Mouse (Mus musculus) midbrain, postnatal 0 days (tissue): ENCODE data around the gene Erbb4. TPM values are rescaled to one million over a fixed set of nuclear protein-coding genes. Genes with fewer than 3 reads are reported as not detected.

Experiments
- ATAC-seq: fragments of 200-750 bp; cut with Nextera tagmentation; 2 replicates; pipeline ENCODE4 v1.8.0; 2017; ENCODE audit warnings: moderate number of reproducible peaks, mild to moderate bottlenecking, moderate TSS enrichment, moderate library complexity; ENCODE audit not compliant: low FRiP score
- DNase-seq: peaks from one replicate; pipeline ENCODE4 v3.0.0-alpha.2; 2015; ENCODE audit warnings: low spot score
- H3K27ac ChIP-seq: fragments of 300-500 bp; sonication (generic); 2 replicates; pipeline ENCODE4 v1.5.1; 2014; ENCODE audit warnings: low read depth, mild to moderate bottlenecking, low read length, mixed read lengths
- H3K27me3 ChIP-seq: fragments of 300-500 bp; sonication (generic); 2 replicates; pipeline ENCODE4 v1.6.1; 2014; ENCODE audit warnings: low read length, control low read depth, mixed read lengths; ENCODE audit not compliant: insufficient read depth
- H3K36me3 ChIP-seq: fragments of 300-500 bp; sonication (generic); 2 replicates; pipeline ENCODE4 v1.6.1; 2014; ENCODE audit warnings: low read length, control low read depth, mixed read lengths; ENCODE audit not compliant: insufficient read depth
- H3K4me1 ChIP-seq: fragments of 300-500 bp; sonication (generic); 2 replicates; pipeline ENCODE4 v1.6.1; 2014; ENCODE audit warnings: mild to moderate bottlenecking, control low read depth, antibody characterized with exemption, low read length, mixed read lengths; ENCODE audit not compliant: insufficient read depth
- H3K4me2 ChIP-seq: fragments of 300-500 bp; sonication (generic); 2 replicates; pipeline ENCODE4 v1.6.1; 2014; ENCODE audit warnings: low read depth, mild to moderate bottlenecking, low read length, mixed read lengths; ENCODE audit not compliant: poor library complexity, severe bottlenecking
- H3K4me3 ChIP-seq: fragments of 300-500 bp; sonication (generic); 2 replicates; pipeline ENCODE4 v1.5.1; 2014; ENCODE audit warnings: low read depth, mild to moderate bottlenecking, low read length, moderate library complexity
- H3K9ac ChIP-seq: fragments of 300-500 bp; sonication (generic); replicated peaks from 2 replicates; pipeline ENCODE4 v1.6.1; 2014; ENCODE audit warnings: mild to moderate bottlenecking, low read length, moderate library complexity, mixed read lengths; ENCODE audit not compliant: poor library complexity, severe bottlenecking
- H3K9me3 ChIP-seq: fragments of 300-500 bp; sonication (generic); 2 replicates; pipeline ENCODE4 v1.6.1; 2016; ENCODE audit warnings: low read length, control low read depth
- CTCF ChIP-seq: IDR thresholded peaks from 2 replicates; pipeline ENCODE4 v1.5.1; 2016; ENCODE audit warnings: antibody characterized with exemption, mild to moderate bottlenecking
- WGBS: fragments of 180-500 bp; shearing (Covaris S2); extraction: QIAGEN DNeasy Blood & Tissue Kit; methylation state at CpG from one replicate; pipeline ENCODE4 v1.1.7; 2014; 5-methylcytosine and 5-hydroxymethylcytosine counted together
- polyA plus RNA-seq: library from polyadenylated mRNA; unstranded; fragments of >200 nt; fragmentation: Nextera tagmentation; extraction: Ambion mirVana; gene quantifications from 2 replicates; pipeline ENCODE4 v1.2.1, GENCODE M21; 2015
- total RNA-seq: library from RNA; depleted of rRNA; stranded (reverse); fragments of >200 nt; gene quantifications from 2 replicates; pipeline ENCODE4 v1.2.3, GENCODE M21; 2014

Gene Erbb4
- total and polyA plus RNA-seq, 2 experiments from 2014 or later, result 7.8 to 33.5 TPM

DNA sequence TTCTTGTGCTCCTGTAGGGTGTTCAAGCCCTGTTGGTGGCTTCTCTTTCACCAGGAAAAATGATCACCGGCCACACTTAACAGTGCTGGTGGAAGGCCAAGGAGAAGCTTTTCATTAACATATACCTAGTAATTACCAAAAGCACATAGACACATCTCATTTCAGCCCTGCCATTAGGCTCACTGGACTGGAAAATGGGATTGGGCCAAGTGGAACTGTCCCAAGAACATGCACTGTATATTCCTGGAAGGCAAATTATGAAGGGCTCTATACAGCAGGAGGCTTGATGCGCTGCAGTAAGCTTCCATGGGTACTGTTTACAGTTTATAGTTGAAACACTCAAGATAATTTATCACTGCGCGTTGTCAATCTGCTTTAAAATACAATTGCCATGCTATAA, 248.4 kb downstream of the Erbb4 start:
- 85% methylated on average over 4 of the region's 4 CpGs for WGBS
- ATAC-seq (no peak), DNase-seq (peak; percentile 61)
- Histone ChIP-seq H3K9me3 (no peaks in the 10 kb centered on the region), H3K4me2 (no peak overlapping the region), H3K4me1 (no peaks in the 10 kb centered on the region), H3K4me3 (no peak overlapping the region), H3K27ac (no peak overlapping the region), H3K36me3 (no peaks in the 10 kb centered on the region), H3K9ac (no peak overlapping the region), H3K27me3 (no peaks in the 10 kb centered on the region)
- TF ChIP-seq CTCF, result no peak

DNA sequence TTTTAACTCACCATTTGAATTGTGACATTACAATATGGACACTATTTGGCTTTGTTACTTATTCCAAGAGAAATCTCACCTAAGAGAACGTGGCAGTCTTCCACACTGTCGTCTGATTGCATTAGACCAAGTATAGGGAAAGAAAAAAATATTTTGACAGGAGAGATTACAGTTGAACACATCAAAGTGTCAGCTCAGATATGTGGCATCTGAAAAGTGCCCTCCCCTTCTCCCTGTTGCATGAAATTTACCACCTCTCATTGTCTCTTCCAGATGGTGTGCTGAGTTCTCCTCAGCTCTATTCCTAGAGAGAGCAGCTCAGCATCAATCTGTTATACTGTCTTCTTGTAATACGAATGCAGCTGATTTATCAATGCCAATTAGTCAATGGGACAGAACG, 268.5 kb downstream of the Erbb4 start:
- DNase-seq (peak; percentile 65), ATAC-seq (no peak)
- WGBS, result 55% methylated on average over 4 of the region's 4 CpGs
- Histone ChIP-seq H3K27me3 (no peaks in the 10 kb centered on the region), H3K36me3 (no peaks in the 10 kb centered on the region), H3K4me2 (no peak overlapping the region), H3K9me3 (no peaks in the 10 kb centered on the region), H3K4me3 (no peak overlapping the region), H3K9ac (no peak overlapping the region), H3K4me1 (no peaks in the 10 kb centered on the region), H3K27ac (no peak overlapping the region)
- no peak for TF ChIP-seq CTCF

DNA sequence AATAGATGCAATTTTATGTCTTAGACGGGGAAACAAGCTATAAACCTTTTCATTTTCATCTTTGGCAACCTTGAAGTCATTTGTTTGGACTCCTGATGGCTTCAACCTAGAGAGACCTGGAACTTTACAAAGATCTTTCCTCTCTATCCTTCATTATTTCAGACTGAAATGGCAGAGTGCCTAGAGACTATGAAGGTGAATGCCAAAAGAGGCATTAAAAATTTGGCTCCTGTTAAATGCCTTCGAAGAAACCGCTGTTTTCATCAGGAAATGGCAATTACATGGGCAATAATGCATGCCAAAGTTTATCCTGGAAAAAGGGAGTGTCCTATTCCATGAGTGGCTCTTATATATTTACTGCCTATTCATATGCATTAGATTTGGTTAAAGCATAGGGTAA, 273.2 kb downstream of the Erbb4 start:
- Histone ChIP-seq H3K4me2 (no peak overlapping the region), H3K9ac (no peak overlapping the region), H3K27me3 (no peaks in the 10 kb centered on the region), H3K4me3 (no peak overlapping the region), H3K27ac (no peak overlapping the region), H3K4me1 (no peaks in the 10 kb centered on the region), H3K36me3 (no peaks in the 10 kb centered on the region), H3K9me3 (no peaks in the 10 kb centered on the region)
- no peak for TF ChIP-seq CTCF
- DNase-seq (peak; percentile 41), ATAC-seq (no peak)
- 74% methylated on average over 3 of the region's 3 CpGs for WGBS

DNA sequence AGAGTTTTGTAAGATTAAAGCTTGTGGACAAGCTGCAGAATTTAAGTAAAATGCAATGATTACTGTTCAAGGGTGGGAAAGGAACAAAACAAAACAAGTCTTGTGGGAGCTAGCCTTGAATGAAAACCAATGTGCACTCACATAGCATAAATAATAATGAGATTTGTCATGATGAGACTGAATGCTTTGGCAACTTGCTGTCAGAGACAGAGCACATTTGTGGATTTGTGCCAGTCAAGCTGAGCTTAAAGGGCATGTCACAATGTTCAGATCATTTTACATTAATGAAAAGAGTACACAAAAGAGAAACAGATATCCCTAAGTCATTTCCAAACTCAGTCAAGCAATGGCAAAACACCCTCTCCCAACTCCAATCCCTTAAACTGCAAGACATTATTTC, 275.8 kb downstream of the Erbb4 start:
- no peak for ATAC-seq
- H3K27ac ChIP-seq, result no peak overlapping the region
- no peak overlapping the region for H3K4me3 ChIP-seq
- DNase-seq, result peak; percentile 78
- H3K9me3 ChIP-seq, result no peaks in the 10 kb centered on the region
- no peaks in the 10 kb centered on the region for H3K36me3 ChIP-seq
- no peak for TF ChIP-seq CTCF
- H3K9ac ChIP-seq, result no peak overlapping the region
- H3K4me1 ChIP-seq, result no peaks in the 10 kb centered on the region
- no peaks in the 10 kb centered on the region for H3K27me3 ChIP-seq
- no peak overlapping the region for H3K4me2 ChIP-seq

DNA sequence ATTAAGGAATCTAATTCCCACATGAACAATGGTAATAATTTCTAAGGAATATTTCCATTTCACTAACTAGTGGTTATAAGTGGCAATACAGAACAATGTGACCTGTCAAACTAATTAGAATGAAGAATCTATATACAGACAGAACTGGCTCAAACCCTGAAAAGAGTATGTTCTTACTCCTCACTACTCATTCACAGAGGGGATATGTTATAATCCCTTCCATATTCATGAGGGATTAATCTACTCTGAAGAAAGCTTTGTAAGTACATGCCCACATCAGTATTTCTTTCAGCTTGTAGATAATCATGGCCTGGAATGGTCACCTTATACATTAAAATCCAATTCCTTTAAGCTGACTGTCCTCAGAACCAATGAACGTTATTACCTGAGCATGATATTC, 276.3 kb downstream of the Erbb4 start:
- Histone ChIP-seq H3K4me1 (no peaks in the 10 kb centered on the region), H3K27ac (no peak overlapping the region), H3K9me3 (no peaks in the 10 kb centered on the region), H3K27me3 (no peaks in the 10 kb centered on the region), H3K4me3 (no peak overlapping the region), H3K36me3 (no peaks in the 10 kb centered on the region), H3K9ac (no peak overlapping the region), H3K4me2 (no peak overlapping the region)
- TF ChIP-seq CTCF, result no peak
- 29% methylated on average over 1 of the region's 1 CpGs for whole genome bisulfite sequencing
- ATAC-seq (no peak), DNase-seq (no peak)

DNA sequence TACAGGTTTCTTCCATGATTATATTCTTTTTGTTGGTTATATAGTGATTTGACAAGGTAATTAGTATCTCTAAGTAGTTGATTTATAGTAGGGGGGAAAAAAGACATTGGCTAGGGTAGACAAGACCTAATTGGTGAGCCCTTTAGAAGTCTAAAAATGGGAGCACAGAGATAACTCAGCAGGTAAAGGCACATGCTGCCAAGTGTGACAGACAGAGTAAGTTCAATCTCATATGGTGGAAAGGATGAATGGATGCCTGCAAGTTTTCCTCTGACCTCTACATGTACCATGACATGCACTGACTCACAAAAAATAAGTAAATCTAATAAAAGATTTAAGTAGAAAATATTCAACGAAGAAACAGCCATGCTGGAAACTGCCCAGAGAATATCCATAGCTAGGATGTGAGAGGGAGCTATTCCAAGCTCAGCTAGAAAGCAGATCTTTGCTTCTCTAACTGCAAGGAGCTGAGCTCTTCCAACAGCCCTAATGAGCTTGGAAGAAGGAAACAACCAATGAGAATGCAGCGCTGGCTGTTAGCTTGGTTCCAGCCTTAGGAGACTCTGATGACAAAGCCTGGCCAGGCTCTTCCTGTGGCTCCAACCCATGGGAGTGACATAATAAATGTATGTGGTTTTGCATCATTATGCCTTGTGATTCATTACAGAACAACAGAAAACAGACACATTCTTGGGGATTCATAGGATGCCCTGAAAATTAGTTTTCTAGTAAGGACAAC, 277.2 kb downstream of the Erbb4 start:
- H3K9me3 ChIP-seq, result no peaks in the 10 kb centered on the region
- DNase-seq (peak; percentile 41), ATAC-seq (no peak)
- H3K9ac ChIP-seq, result no peak overlapping the region
- H3K27ac ChIP-seq, result no peak overlapping the region
- no peak overlapping the region for H3K4me3 ChIP-seq
- no peaks in the 10 kb centered on the region for H3K4me1 ChIP-seq
- H3K36me3 ChIP-seq, result no peaks in the 10 kb centered on the region
- H3K4me2 ChIP-seq, result no peak overlapping the region
- no peaks in the 10 kb centered on the region for H3K27me3 ChIP-seq
- 72% methylated on average over 2 of the region's 2 CpGs for WGBS
- TF ChIP-seq CTCF, result no peak
